Mouse (Mus musculus) CH12.LX (cell line): ENCODE data around the gene Prss57.
A peak's percentile ranks its signal among the peaks of the same experiment; 100 is the strongest.

Source experiments
- CTCF ChIP-seq, 2 experiments: IDR thresholded peaks in 1 of 2; conservative IDR thresholded peaks in 1 of 2; 2 replicates each; pipeline ENCODE4 v1.5.1; 2011 to 2012; ENCODE audit warnings: low read depth in 2 of 2, low read length in 2 of 2, improper control_type of control experiment in 1 of 2, inconsistent platforms in 1 of 2, mild to moderate bottlenecking in 1 of 2, moderate library complexity in 1 of 2
- E2F4 ChIP-seq: IDR thresholded peaks from 2 replicates; pipeline ENCODE4 v1.6.1; 2011; ENCODE audit warnings: low read depth, low read length, improper control_type of control experiment; ENCODE audit not compliant: insufficient replicate concordance
- ETS1 ChIP-seq: conservative IDR thresholded peaks from 2 replicates; pipeline ENCODE4 v1.6.1; 2012; ENCODE audit warnings: low read depth, mild to moderate bottlenecking, inconsistent platforms, low read length, improper control_type of control experiment, moderate library complexity
- IRF4 ChIP-seq: IDR thresholded peaks from 2 replicates; pipeline ENCODE4 v1.6.1; 2014; ENCODE audit warnings: low read depth, mild to moderate bottlenecking, inconsistent platforms, low read length, improper control_type of control experiment
- JUND ChIP-seq: conservative IDR thresholded peaks from 2 replicates; pipeline ENCODE4 v1.6.1; 2011; ENCODE audit warnings: low read depth, low read length, improper control_type of control experiment
- MEF2A ChIP-seq: IDR thresholded peaks from 2 replicates; pipeline ENCODE4 v1.6.1; 2014; ENCODE audit warnings: low read depth, mild to moderate bottlenecking, inconsistent platforms, low read length, improper control_type of control experiment, borderline replicate concordance
- POLR2A ChIP-seq: IDR thresholded peaks from 2 replicates; pipeline ENCODE4 v1.6.1; 2011; ENCODE audit warnings: low read depth, mild to moderate bottlenecking, improper control_type of control experiment, low read length
- RCOR1 ChIP-seq: conservative IDR thresholded peaks from 2 replicates; pipeline ENCODE4 v1.6.1; 2012; ENCODE audit warnings: low read depth, mild to moderate bottlenecking, inconsistent platforms, low read length, improper control_type of control experiment
- SMC3 ChIP-seq: IDR thresholded peaks from 2 replicates; pipeline ENCODE4 v1.6.1; 2011; ENCODE audit warnings: low read depth, low read length, improper control_type of control experiment
- UBTF ChIP-seq: IDR thresholded peaks from 2 replicates; pipeline ENCODE4 v1.6.1; 2012; ENCODE audit warnings: low read depth, mild to moderate bottlenecking, inconsistent platforms, low read length, improper control_type of control experiment, moderate library complexity

DNA sequence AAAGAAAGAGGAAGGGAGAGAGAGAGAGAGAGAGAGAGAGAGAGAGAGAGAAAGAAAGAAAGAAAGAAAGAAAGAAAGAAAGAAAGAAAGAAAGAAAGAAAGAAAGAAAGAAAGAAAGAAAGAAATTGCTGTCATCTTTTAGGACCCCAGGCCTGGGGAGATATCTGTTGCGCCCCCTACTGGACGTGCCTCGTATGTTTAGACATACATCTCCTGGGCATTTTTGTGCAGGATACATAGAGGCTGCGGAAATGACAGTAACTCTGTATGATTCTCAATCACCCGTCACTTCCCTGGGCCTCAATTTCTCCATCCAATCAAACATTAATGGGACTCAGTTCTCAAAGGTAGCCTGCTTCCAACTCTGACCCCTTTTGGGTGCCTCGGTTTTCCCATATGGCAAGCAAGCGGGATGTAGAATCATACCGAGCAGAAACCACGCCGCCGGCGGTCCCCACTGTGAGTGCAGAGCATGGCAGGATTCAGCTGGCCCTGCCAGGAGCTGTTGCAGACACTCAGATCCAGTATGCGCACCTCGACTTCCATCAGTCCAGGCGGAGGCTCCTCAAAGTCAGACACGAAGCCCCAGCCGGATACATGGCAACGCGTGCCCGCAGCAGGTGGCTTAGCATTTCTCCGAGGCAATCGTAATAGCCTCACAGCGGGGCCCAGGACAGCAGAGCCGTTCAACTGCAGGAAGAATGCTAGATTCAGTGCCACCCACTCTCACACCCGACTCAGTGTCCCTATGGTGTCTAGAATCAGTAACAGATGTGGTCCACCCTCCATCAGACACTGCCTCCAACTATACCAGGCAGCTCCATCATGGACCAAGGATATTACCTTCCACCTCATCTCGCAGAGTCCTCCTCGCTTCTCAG lies 6.6 kb downstream of the Prss57 start:
- no peak for TF ChIP-seq JUND
- no peak for TF ChIP-seq UBTF
- TF ChIP-seq CTCF (conservative IDR thresholded peaks at IDR 0.05 in 1 of 2, IDR thresholded peaks at IDR 0.05 in 1 of 2; ENCODE audit: low read depth in 2 of 2, low read length in 2 of 2), result peak; percentile 63 to 66
- TF ChIP-seq RCOR1, result no peak
- peak; percentile 23; the same call in 1 of the 2 replicates for TF ChIP-seq SMC3
- no peak for TF ChIP-seq MEF2A
- TF ChIP-seq E2F4, result no peak
- TF ChIP-seq IRF4, result no peak
- TF ChIP-seq POLR2A, result no peak
- no peak for TF ChIP-seq ETS1
